Mouse (Mus musculus): ENCODE results near the gene Gm9508. TPM values are rescaled to one million over a fixed set of nuclear protein-coding genes. Genes with fewer than 3 reads are reported as not detected.
A peak's percentile ranks its signal among the peaks of the same experiment; 100 is the strongest.
"Not testable (repeated sequence)": the region's sequence is repeated elsewhere in the genome, so short reads cannot be mapped to it uniquely, and the experiment has no call there.

Gene Gm9508
- not detected in 2 replicates for polyA plus RNA-seq (2012; rRNA removed)

GRCm38 (mm10) chr10:77697133-77697532 is at the start of gene Gm9508:
TSS of gene Gm9508 (minus strand) at chr10:77697233.
- DNase-seq (ENCODE audit: extremely low spot score in 1 of 2, low spot score in 1 of 2), result no peak

GRCm38 (mm10) chr10:77741924-77742688 is 45.1 kb upstream of the Gm9508 start, which contains the start of gene Gm18596:
TSS of gene Gm18596 (minus strand) at chr10:77742638.
- DNase-seq (ENCODE audit: extremely low spot score in 1 of 2, low spot score in 1 of 2), result not testable (repeated sequence)

GRCm38 (mm10) chr10:77738929-77739328 is 41.9 kb upstream of the Gm9508 start:
- DNase-seq (ENCODE audit: extremely low spot score in 1 of 2, low spot score in 1 of 2), result no peak

GRCm38 (mm10) chr10:77735928-77736327 is 38.9 kb upstream of the Gm9508 start:
- DNase-seq (ENCODE audit: extremely low spot score in 1 of 2, low spot score in 1 of 2), result no peak

- no peak for DNase-seq (ENCODE audit: extremely low spot score in 1 of 2, low spot score in 1 of 2)
Observed at GRCm38 (mm10) chr10:77729241-77729640, 32.2 kb upstream of the Gm9508 start.

- DNase-seq (ENCODE audit: extremely low spot score in 1 of 2, low spot score in 1 of 2), result peak in 1 of 2 experiments; percentile 8
Observed at GRCm38 (mm10) chr10:77728280-77728679, 31.2 kb upstream of the Gm9508 start.

GRCm38 (mm10) chr10:77726186-77726585 is 29.2 kb upstream of the Gm9508 start, which contains the start of gene Gm10100:
TSS of gene Gm10100 (plus strand) at chr10:77726486.
- no peak for DNase-seq (ENCODE audit: extremely low spot score in 1 of 2, low spot score in 1 of 2)

- no peak for DNase-seq (ENCODE audit: extremely low spot score in 1 of 2, low spot score in 1 of 2)
Observed at GRCm38 (mm10) chr10:77724855-77725254, 27.8 kb upstream of the Gm9508 start.

- DNase-seq (ENCODE audit: extremely low spot score in 1 of 2, low spot score in 1 of 2), result not testable (repeated sequence)
Observed at GRCm38 (mm10) chr10:77720299-77720698, 23.3 kb upstream of the Gm9508 start, which contains the start of gene Krtap12-1. TSS of gene Krtap12-1 (plus strand) at chr10:77720599.

- DNase-seq (ENCODE audit: extremely low spot score in 1 of 2, low spot score in 1 of 2), result no peak
Observed at GRCm38 (mm10) chr10:77715507-77715906, 18.5 kb upstream of the Gm9508 start, which contains the start of gene Gm10142. TSS of gene Gm10142 (plus strand) at chr10:77715807.

GRCm38 (mm10) chr10:77713734-77714133 is 16.7 kb upstream of the Gm9508 start:
- no peak for DNase-seq (ENCODE audit: extremely low spot score in 1 of 2, low spot score in 1 of 2)

GRCm38 (mm10) chr10:77711157-77711556 is 14.1 kb upstream of the Gm9508 start, which contains the start of gene Gm10024:
TSS of gene Gm10024 (plus strand) at chr10:77711457.
- not testable (repeated sequence) for DNase-seq (ENCODE audit: extremely low spot score in 1 of 2, low spot score in 1 of 2)

GRCm38 (mm10) chr10:77709831-77710230 is 12.8 kb upstream of the Gm9508 start:
- DNase-seq (ENCODE audit: extremely low spot score in 1 of 2, low spot score in 1 of 2), result no peak

GRCm38 (mm10) chr10:77706326-77706725 is 9.3 kb upstream of the Gm9508 start, which contains the start of gene Gm10272:
TSS of gene Gm10272 (plus strand) at chr10:77706626.
- DNase-seq (ENCODE audit: extremely low spot score in 1 of 2, low spot score in 1 of 2), result no peak

GRCm38 (mm10) chr10:77690356-77690807 is 6.7 kb downstream of the Gm9508 start, which contains the start of gene Gm19402:
TSS of gene Gm19402 (minus strand) at chr10:77690757.
- not testable (repeated sequence) for DNase-seq (ENCODE audit: extremely low spot score in 1 of 2, low spot score in 1 of 2)

GRCm38 (mm10) chr10:77687021-77687420 is 10.0 kb downstream of the Gm9508 start:
- DNase-seq (ENCODE audit: extremely low spot score in 1 of 2, low spot score in 1 of 2), result no peak

- no peak for DNase-seq (ENCODE audit: extremely low spot score in 1 of 2, low spot score in 1 of 2)
Observed at GRCm38 (mm10) chr10:77685895-77686664, 11.0 kb downstream of the Gm9508 start, which contains the start of gene Tspear. TSS of gene Tspear (plus strand) at chr10:77686569.

- DNase-seq (ENCODE audit: extremely low spot score in 1 of 2, low spot score in 1 of 2), result no peak
Observed at GRCm38 (mm10) chr10:77684181-77684580, 12.9 kb downstream of the Gm9508 start.

GRCm38 (mm10) chr10:77682994-77683393 is 14.0 kb downstream of the Gm9508 start:
- peak in 1 of 2 experiments; percentile 46 for DNase-seq (ENCODE audit: extremely low spot score in 1 of 2, low spot score in 1 of 2)

- no peak for DNase-seq (ENCODE audit: extremely low spot score in 1 of 2, low spot score in 1 of 2)
Observed at GRCm38 (mm10) chr10:77677562-77677961, 19.5 kb downstream of the Gm9508 start.

GRCm38 (mm10) chr10:77673765-77674164 is 23.3 kb downstream of the Gm9508 start:
- no peak for DNase-seq (ENCODE audit: extremely low spot score in 1 of 2, low spot score in 1 of 2)
